Mouse (Mus musculus) forebrain, postnatal 0 days (tissue): Measurements from ENCODE around the gene Dazap1. TPM values are rescaled to one million over a fixed set of nuclear protein-coding genes. Genes with fewer than 3 reads are reported as not detected.
A peak's percentile ranks its signal among the peaks of the same experiment; 100 is the strongest.

Source experiments
- ATAC-seq: fragments of 200-750 bp; cut with Nextera tagmentation; 2 replicates; pipeline ENCODE4 v1.8.0; 2017; ENCODE audit warnings: mild to moderate bottlenecking, moderate library complexity
- DNase-seq: peaks from one replicate; pipeline ENCODE4 v3.0.0-alpha.2; 2015
- H3K27ac ChIP-seq: fragments of 300-500 bp; sonication (generic); 2 replicates; pipeline ENCODE4 v1.5.1; 2014; ENCODE audit warnings: low read depth, mild to moderate bottlenecking, antibody characterized with exemption, low read length, moderate library complexity, mixed read lengths
- H3K27me3 ChIP-seq: fragments of 300-500 bp; sonication (generic); 2 replicates; pipeline ENCODE4 v1.6.1; 2014; ENCODE audit warnings: mild to moderate bottlenecking, low read length, mixed read lengths; ENCODE audit not compliant: insufficient read depth
- H3K36me3 ChIP-seq: fragments of 300-500 bp; sonication (generic); 2 replicates; pipeline ENCODE4 v1.6.1; 2014; ENCODE audit warnings: mild to moderate bottlenecking, moderate library complexity; ENCODE audit not compliant: insufficient read depth
- H3K4me1 ChIP-seq: fragments of 300-500 bp; sonication (generic); 2 replicates; pipeline ENCODE4 v1.6.1; 2014; ENCODE audit warnings: antibody characterized with exemption; ENCODE audit not compliant: insufficient read depth
- H3K4me2 ChIP-seq: fragments of 300-500 bp; sonication (generic); 2 replicates; pipeline ENCODE4 v1.6.1; 2014; ENCODE audit warnings: low read depth, mild to moderate bottlenecking, moderate library complexity
- H3K4me3 ChIP-seq: fragments of 300-500 bp; sonication (generic); 2 replicates; pipeline ENCODE4 v1.5.1; 2014; ENCODE audit warnings: low read depth, low read length, mixed read lengths
- H3K9ac ChIP-seq: fragments of 300-500 bp; sonication (generic); 2 replicates; pipeline ENCODE4 v1.6.1; 2014; ENCODE audit warnings: mild to moderate bottlenecking
- H3K9me3 ChIP-seq: fragments of 300-500 bp; sonication (generic); 2 replicates; pipeline ENCODE4 v1.6.1; 2016; ENCODE audit warnings: low read length
- CTCF ChIP-seq: sonication (generic); IDR thresholded peaks from 2 replicates; pipeline ENCODE4 v1.5.1; 2016; ENCODE audit warnings: antibody characterized with exemption, control low read depth, low read depth
- WGBS: fragments of 180-500 bp; shearing (Covaris S2); extraction: QIAGEN DNeasy Blood & Tissue Kit; methylation state at CpG from one replicate; pipeline ENCODE4 v1.1.7; 2014; 5-methylcytosine and 5-hydroxymethylcytosine counted together
- polyA plus RNA-seq: library from polyadenylated mRNA; unstranded; fragments of >200 nt; fragmentation: Nextera tagmentation; extraction: Ambion mirVana; gene quantifications from 2 replicates; pipeline ENCODE4 v1.2.1, GENCODE M21; 2015
- total RNA-seq: library from RNA; depleted of rRNA; stranded (reverse); fragments of >200 nt; gene quantifications from 2 replicates; pipeline ENCODE4 v1.2.3, GENCODE M21; 2014

The Dazap1 gene
- total and polyA plus RNA-seq, 2 experiments from 2014 or later: 42.4 to 122 TPM

- peaks cover 3% of the 10 kb centered on the region; the same call in 1 of the 2 replicates for H3K4me1 ChIP-seq
- no peaks in the 10 kb centered on the region for H3K9me3 ChIP-seq
- no peak overlapping the region for H3K4me3 ChIP-seq
- peak overlapping the region; percentile 21; the same call in 1 of the 2 replicates for H3K27ac ChIP-seq
- peaks cover 72% of the 10 kb centered on the region for H3K36me3 ChIP-seq
- no peak for TF ChIP-seq CTCF
- H3K9ac ChIP-seq: no peak overlapping the region
- no peak overlapping the region for H3K4me2 ChIP-seq
- ATAC-seq (peak; percentile 48), DNase-seq (no peak)
- H3K27me3 ChIP-seq: no peaks in the 10 kb centered on the region
- WGBS: 25% methylated on average over 11 of the region's 11 CpGs
Measured at GRCm38 (mm10) chr10:80316359-80316781, 55.1 kb downstream of the Dazap1 start.

- H3K4me2 ChIP-seq: no peak overlapping the region
- no peak overlapping the region for H3K9ac ChIP-seq
- peaks cover 65% of the 10 kb centered on the region for H3K36me3 ChIP-seq
- WGBS: 69% methylated on average over 10 of the region's 10 CpGs
- 0 out of 2 replicates have a peak overlapping the region, but pooled peaks have one; percentile 21 for H3K27ac ChIP-seq
- ATAC-seq (no peak), DNase-seq (no peak)
- no peak for TF ChIP-seq CTCF
- H3K9me3 ChIP-seq: no peaks in the 10 kb centered on the region
- no peak overlapping the region for H3K4me3 ChIP-seq
- H3K27me3 ChIP-seq: no peaks in the 10 kb centered on the region
- H3K4me1 ChIP-seq: peaks cover 3% of the 10 kb centered on the region; the same call in 1 of the 2 replicates
Measured at GRCm38 (mm10) chr10:80317011-80317410, 55.7 kb downstream of the Dazap1 start.

- H3K27me3 ChIP-seq: no peaks in the 10 kb centered on the region
- DNase-seq (peak; percentile 93), ATAC-seq (peak; percentile 79)
- H3K4me1 ChIP-seq: peaks cover 3% of the 10 kb centered on the region; the same call in 1 of the 2 replicates
- peaks cover 32% of the 10 kb centered on the region for H3K36me3 ChIP-seq
- peak within 1 kb of the TSS; percentile 72 for H3K27ac ChIP-seq
- H3K9ac ChIP-seq: peak within 1 kb of the TSS; percentile 57
- WGBS: under 1% methylated on average over 34 of the region's 34 CpGs
- H3K4me2 ChIP-seq: peak within 1 kb of the TSS; percentile 89
- TF ChIP-seq CTCF: no peak
- peak within 1 kb of the TSS; percentile 62 for H3K4me3 ChIP-seq
- H3K9me3 ChIP-seq: no peaks in the 10 kb centered on the region
Measured at GRCm38 (mm10) chr10:80320340-80320760, 59.1 kb downstream of the Dazap1 start, which contains the start of gene 2310011J03Rik. Gene 2310011J03Rik (minus strand): TSS chr10:80320537.

- WGBS: 79% methylated on average over 6 of the region's 6 CpGs
- H3K4me3 ChIP-seq: no peak overlapping the region
- H3K4me2 ChIP-seq: no peak overlapping the region
- no peak for TF ChIP-seq CTCF
- no peak overlapping the region for H3K27ac ChIP-seq
- no peaks in the 10 kb centered on the region for H3K27me3 ChIP-seq
- no peak overlapping the region for H3K9ac ChIP-seq
- H3K9me3 ChIP-seq: no peaks in the 10 kb centered on the region
- H3K4me1 ChIP-seq: peaks cover 3% of the 10 kb centered on the region; the same call in 1 of the 2 replicates
- DNase-seq (no peak), ATAC-seq (no peak)
- peaks cover 24% of the 10 kb centered on the region for H3K36me3 ChIP-seq
Measured at GRCm38 (mm10) chr10:80321014-80321669, 59.9 kb downstream of the Dazap1 start.

GRCm38 (mm10) chr10:80321670-80322581, 60.6 kb downstream of the Dazap1 start:
- ATAC-seq (no peak), DNase-seq (no peak)
- no peak overlapping the region for H3K9ac ChIP-seq
- 93% methylated on average over 21 of the region's 21 CpGs for WGBS
- no peak overlapping the region for H3K27ac ChIP-seq
- no peaks in the 10 kb centered on the region for H3K27me3 ChIP-seq
- no peak overlapping the region for H3K4me3 ChIP-seq
- H3K4me1 ChIP-seq: peaks cover 3% of the 10 kb centered on the region; the same call in 1 of the 2 replicates
- no peak for TF ChIP-seq CTCF
- H3K9me3 ChIP-seq: no peaks in the 10 kb centered on the region
- peak overlapping the region; percentile 96; the same call in 1 of the 2 replicates for H3K4me2 ChIP-seq
- H3K36me3 ChIP-seq: peaks cover 16% of the 10 kb centered on the region

GRCm38 (mm10) chr10:80322811-80323211, 61.5 kb downstream of the Dazap1 start:
- Histone ChIP-seq H3K9me3 (no peaks in the 10 kb centered on the region), H3K4me3 (peak overlapping the region; percentile 45), H3K36me3 (peaks cover 7% of the 10 kb centered on the region; the same call in 1 of the 2 replicates), H3K4me2 (peak overlapping the region; percentile 96), H3K27ac (no peak overlapping the region; the same call in 1 of the 2 replicates), H3K4me1 (peaks cover 3% of the 10 kb centered on the region; the same call in 1 of the 2 replicates), H3K27me3 (no peaks in the 10 kb centered on the region), H3K9ac (peak overlapping the region; percentile 57)
- peak; percentile 32 for DNase-seq
- TF ChIP-seq CTCF: peak; percentile 17; the same call in 1 of the 2 replicates
- peak; percentile 13 for ATAC-seq
- 5% methylated on average over 28 of the region's 28 CpGs for WGBS
